Mouse (Mus musculus) forebrain, embryonic 13.5 days (tissue): ENCODE data around the gene Fryl. TPM values are rescaled to one million over a fixed set of nuclear protein-coding genes. Genes with fewer than 3 reads are reported as not detected.
"Not testable (repeated sequence)": the region's sequence is repeated elsewhere in the genome, so short reads cannot be mapped to it uniquely, and the experiment has no call there.

Experiments
- ATAC-seq: fragments of 200-750 bp; cut with Nextera tagmentation; 2 replicates; pipeline ENCODE4 v1.8.0; 2017
- H3K27ac ChIP-seq: fragments of 300-500 bp; sonication (generic); 2 replicates; pipeline ENCODE4 v1.5.1; 2015; ENCODE audit warnings: inconsistent platforms, mild to moderate bottlenecking, moderate library complexity
- H3K27me3 ChIP-seq: fragments of 300-500 bp; sonication (generic); 2 replicates; pipeline ENCODE4 v1.6.1; 2015; ENCODE audit warnings: mild to moderate bottlenecking, inconsistent platforms
- H3K36me3 ChIP-seq: fragments of 300-500 bp; sonication (generic); 2 replicates; pipeline ENCODE4 v1.6.1; 2015; ENCODE audit warnings: mild to moderate bottlenecking, inconsistent platforms; ENCODE audit not compliant: poor library complexity, severe bottlenecking
- H3K4me1 ChIP-seq: fragments of 300-500 bp; sonication (generic); 2 replicates; pipeline ENCODE4 v1.6.1; 2015; ENCODE audit warnings: inconsistent platforms
- H3K4me2 ChIP-seq: fragments of 300-500 bp; sonication (generic); 2 replicates; pipeline ENCODE4 v1.6.1; 2015; ENCODE audit warnings: inconsistent platforms, mild to moderate bottlenecking, moderate library complexity
- H3K4me3 ChIP-seq: fragments of 300-500 bp; sonication (generic); 2 replicates; pipeline ENCODE4 v1.5.1; 2015; ENCODE audit warnings: mild to moderate bottlenecking, inconsistent platforms
- H3K9ac ChIP-seq: fragments of 300-500 bp; sonication (generic); 2 replicates; pipeline ENCODE4 v1.6.1; 2015; ENCODE audit warnings: mild to moderate bottlenecking, inconsistent platforms
- H3K9me3 ChIP-seq: fragments of 300-500 bp; sonication (generic); replicated peaks from 2 replicates; pipeline ENCODE4 v1.6.1; 2016; ENCODE audit warnings: inconsistent platforms
- WGBS: fragments of 180-500 bp; shearing (Covaris S2); methylation state at CpG from one replicate; pipeline ENCODE4 v1.1.7; 2015; 5-methylcytosine and 5-hydroxymethylcytosine counted together
- polyA plus RNA-seq: library from polyadenylated mRNA; unstranded; fragments of >200 nt; fragmentation: Nextera tagmentation; extraction: Ambion mirVana; gene quantifications from 2 replicates; pipeline ENCODE4 v1.2.1, GENCODE M21; 2015

The Fryl gene
- polyA plus RNA-seq, 1 experiment from 2014 or later, result 46.7 TPM

DNA sequence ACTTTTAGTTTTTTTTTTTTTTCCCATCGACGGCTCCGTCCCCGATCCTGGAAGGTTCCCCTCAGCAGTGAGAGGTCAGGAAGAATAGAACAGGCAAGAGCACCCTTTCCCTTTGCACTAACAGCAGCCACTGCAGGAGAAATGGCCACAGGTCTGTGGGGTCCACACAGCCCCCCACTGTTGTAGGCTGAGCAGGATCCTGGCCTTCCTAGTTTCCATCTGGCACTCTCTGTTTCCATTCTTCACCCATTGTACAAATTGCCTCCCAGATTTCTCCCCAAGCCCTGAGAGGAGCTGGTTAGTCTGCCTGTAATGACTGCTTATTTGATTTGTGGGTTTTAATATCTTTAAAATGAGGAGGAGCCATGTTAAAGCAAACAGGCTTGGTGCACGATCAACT lies 252.4 kb downstream of the Fryl start:
- H3K9me3 ChIP-seq, result no peaks in the 10 kb centered on the region

DNA sequence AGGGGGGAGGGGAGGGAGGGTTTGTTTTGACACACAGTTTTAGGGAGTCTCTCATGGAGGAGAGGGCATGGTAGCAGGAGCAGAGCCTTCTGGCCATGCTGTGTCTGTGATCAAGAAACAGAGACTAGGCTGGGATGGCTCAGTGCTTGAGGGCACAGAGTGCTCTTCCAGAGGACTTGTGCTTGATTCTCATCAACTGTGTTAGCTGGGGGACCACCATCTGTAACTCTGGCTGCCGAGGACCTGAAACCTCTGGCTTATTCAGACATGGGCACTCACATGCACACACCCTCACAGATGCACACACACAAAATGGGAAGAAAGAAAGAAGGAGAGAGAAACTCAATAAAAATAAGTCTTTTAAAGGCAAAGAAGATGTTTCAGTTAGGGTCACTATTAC lies 257.9 kb downstream of the Fryl start:
- H3K27ac ChIP-seq, H3K4me3 ChIP-seq, H3K4me2 ChIP-seq, H3K36me3 ChIP-seq, H3K27me3 ChIP-seq, H3K9ac ChIP-seq, ATAC-seq, H3K9me3 ChIP-seq: not testable (repeated sequence)
- H3K4me1 ChIP-seq, result peaks cover 14% of the 10 kb centered on the region
- WGBS, result 93% methylated on average over 1 of the region's 1 CpGs

More for the DNA sequence above, 252.4 kb downstream of the Fryl start:
- no peak for ATAC-seq
- H3K36me3 ChIP-seq, result no peaks in the 10 kb centered on the region
- H3K4me2 ChIP-seq, result no peak overlapping the region
- H3K4me3 ChIP-seq, result no peak overlapping the region
- no peak overlapping the region for H3K27ac ChIP-seq
- peaks cover 26% of the 10 kb centered on the region for H3K27me3 ChIP-seq
- 88% methylated on average over 5 of the region's 5 CpGs for WGBS
- H3K4me1 ChIP-seq, result peaks cover 6% of the 10 kb centered on the region; the same call in 1 of the 2 replicates
- no peak overlapping the region for H3K9ac ChIP-seq

DNA sequence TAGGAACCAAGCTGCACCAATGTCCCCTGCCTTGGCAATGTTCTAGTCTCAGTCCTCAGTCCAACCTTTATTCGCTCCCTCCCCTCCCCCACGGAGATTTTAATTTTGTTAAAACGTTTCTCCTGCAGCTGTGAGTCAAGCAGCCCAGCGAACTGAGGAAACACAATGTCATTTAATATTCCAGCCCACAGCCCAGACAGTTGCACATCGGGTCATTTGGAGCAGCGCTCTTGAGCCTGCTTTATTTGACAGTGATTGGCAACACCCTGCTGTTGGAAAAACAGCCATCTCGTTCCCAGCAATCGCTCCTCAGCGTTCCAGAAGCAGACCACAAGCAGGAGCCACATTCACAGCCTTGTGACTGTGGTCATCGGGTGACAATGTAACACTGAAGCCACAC lies 261.0 kb downstream of the Fryl start:
- Histone ChIP-seq H3K27ac (no peak overlapping the region), H3K4me2 (peak overlapping the region; percentile 23; the same call in 1 of the 2 replicates), H3K4me3 (no peak overlapping the region), H3K36me3 (no peaks in the 10 kb centered on the region), H3K9me3 (no peaks in the 10 kb centered on the region), H3K27me3 (no peaks in the 10 kb centered on the region), H3K4me1 (peaks cover 14% of the 10 kb centered on the region), H3K9ac (0 out of 2 replicates have a peak overlapping the region, but pooled peaks have one; percentile 8)
- ATAC-seq, result peak; percentile 45; the same call in 1 of the 2 replicates
- WGBS, result 21% methylated on average over 10 of the region's 10 CpGs

DNA sequence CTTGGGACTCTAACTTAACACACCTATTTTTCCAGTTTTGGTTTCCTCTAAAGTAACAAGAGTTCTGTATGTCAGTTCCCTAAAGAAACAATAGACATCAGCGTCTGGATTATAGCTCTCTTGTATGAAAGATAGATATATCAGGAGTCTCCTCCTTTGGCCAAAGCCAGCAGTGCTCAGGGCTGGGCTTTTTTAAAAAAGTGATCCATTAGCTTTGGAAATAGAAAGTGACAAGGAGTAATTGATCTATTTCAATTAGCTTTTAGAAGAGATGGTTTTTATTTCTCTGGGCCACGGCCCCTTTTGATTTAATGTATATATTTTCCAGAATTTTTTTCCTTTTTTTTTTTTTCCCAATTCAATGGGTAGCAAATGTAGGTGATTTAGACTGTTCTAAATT lies 261.5 kb downstream of the Fryl start:
- peaks cover 16% of the 10 kb centered on the region for H3K4me1 ChIP-seq
- H3K4me3 ChIP-seq, result no peak overlapping the region
- no peaks in the 10 kb centered on the region for H3K27me3 ChIP-seq
- H3K36me3 ChIP-seq, result no peaks in the 10 kb centered on the region
- no peak overlapping the region for H3K27ac ChIP-seq
- no peak overlapping the region for H3K4me2 ChIP-seq
- H3K9me3 ChIP-seq, result no peaks in the 10 kb centered on the region
- no peak for ATAC-seq
- 65% methylated on average over 2 of the region's 2 CpGs for WGBS
- H3K9ac ChIP-seq, result no peak overlapping the region

DNA sequence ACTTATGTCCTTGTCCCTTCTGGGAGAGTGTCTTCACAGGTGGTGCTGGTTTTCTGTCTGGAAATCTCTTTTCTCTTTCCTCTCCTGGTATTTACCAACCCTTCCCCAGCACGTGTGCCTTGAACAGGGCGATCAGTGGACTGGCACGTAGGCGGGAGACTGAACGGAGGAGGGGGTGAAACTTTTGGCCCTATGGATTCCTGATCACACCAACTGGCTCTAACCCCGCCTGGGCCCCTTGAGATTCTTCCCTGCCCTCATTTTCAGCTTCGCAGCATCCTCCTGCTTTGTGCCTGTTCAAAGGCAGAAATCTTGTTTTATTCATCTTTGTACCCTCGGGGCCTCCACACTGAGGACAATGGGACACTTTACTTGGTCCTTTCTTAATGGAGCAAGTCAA lies 262.0 kb downstream of the Fryl start:
- no peak for ATAC-seq
- no peaks in the 10 kb centered on the region for H3K9me3 ChIP-seq
- no peak overlapping the region for H3K27ac ChIP-seq
- 30% methylated on average over 8 of the region's 8 CpGs for WGBS
- no peaks in the 10 kb centered on the region for H3K27me3 ChIP-seq
- peaks cover 18% of the 10 kb centered on the region for H3K4me1 ChIP-seq
- no peak overlapping the region for H3K4me2 ChIP-seq
- H3K4me3 ChIP-seq, result no peak overlapping the region
- H3K36me3 ChIP-seq, result no peaks in the 10 kb centered on the region
- no peak overlapping the region for H3K9ac ChIP-seq

DNA sequence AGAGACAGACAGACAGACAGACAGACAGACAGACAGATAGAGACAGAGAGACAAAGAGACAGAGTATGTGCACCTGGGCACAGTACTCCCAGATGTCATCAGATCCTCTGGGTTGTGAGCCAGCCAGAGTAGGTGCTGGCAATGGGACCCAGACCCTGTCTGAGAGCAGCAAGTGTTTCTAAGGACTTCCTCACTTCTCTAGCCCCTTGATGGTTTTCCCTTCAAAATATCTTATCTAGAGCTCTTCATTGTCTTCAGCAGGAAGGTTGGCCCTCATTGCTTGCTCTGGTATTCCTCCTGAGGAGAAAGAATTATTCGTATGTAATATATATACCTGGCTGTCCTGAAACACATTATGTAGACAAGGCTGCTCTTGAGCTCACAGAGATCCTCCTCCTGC lies 263.9 kb downstream of the Fryl start:
- H3K36me3 ChIP-seq, result no peaks in the 10 kb centered on the region
- no peak overlapping the region for H3K4me2 ChIP-seq
- H3K4me1 ChIP-seq, result peaks cover 18% of the 10 kb centered on the region
- no peak overlapping the region for H3K27ac ChIP-seq
- H3K9me3 ChIP-seq, result no peaks in the 10 kb centered on the region
- ATAC-seq, result no peak
- H3K9ac ChIP-seq, result no peak overlapping the region
- H3K27me3 ChIP-seq, result no peaks in the 10 kb centered on the region
- 85% methylated on average over 1 of the region's 1 CpGs for WGBS
- H3K4me3 ChIP-seq, result no peak overlapping the region

DNA sequence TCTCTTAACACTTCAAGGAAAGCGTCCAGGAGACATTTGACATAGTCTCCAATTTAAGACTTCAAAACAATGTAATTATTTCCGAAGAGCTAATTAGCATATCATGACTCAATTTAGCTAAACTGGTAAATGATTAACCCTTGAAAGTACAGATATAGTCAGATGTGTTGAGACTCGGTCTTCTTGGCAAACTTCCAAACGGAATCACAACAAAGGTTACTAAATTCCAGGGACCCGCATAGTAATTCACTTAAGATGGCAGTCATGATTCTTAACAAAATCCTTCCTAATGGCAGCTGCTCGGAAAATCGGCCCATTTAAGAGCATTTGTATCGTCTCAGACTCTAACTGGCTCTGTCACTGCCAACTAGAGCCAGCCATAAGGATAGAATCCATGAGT lies 266.7 kb downstream of the Fryl start:
- 32% methylated on average over 8 of the region's 8 CpGs for WGBS
- Histone ChIP-seq H3K4me2 (no peak overlapping the region), H3K9me3 (no peaks in the 10 kb centered on the region), H3K36me3 (no peaks in the 10 kb centered on the region), H3K4me3 (no peak overlapping the region), H3K4me1 (peaks cover 10% of the 10 kb centered on the region), H3K27me3 (no peaks in the 10 kb centered on the region), H3K9ac (no peak overlapping the region), H3K27ac (no peak overlapping the region)
- 0 out of 2 replicates have a peak, but pooled peaks have one; percentile 21 for ATAC-seq

DNA sequence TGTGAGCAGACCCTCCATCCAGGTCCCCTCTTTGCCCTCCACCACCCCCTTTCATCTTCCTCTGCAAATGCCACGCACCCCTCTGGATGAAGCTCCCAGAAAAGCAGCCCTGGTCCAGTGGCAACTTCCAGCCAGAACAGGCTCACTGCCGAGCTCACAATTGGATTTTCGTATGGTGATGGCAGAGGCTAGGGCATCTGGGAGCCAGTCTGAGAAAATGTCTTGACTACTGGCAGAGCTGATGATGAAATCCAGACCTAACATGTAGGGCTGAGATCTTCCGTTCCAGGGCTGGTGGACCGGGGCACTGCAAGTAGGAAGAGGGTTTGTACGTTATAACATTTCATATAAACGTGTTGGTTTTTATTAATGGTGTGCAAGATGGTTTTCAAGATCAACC lies 268.6 kb downstream of the Fryl start:
- Histone ChIP-seq H3K9me3 (no peaks in the 10 kb centered on the region), H3K4me3 (no peak overlapping the region), H3K4me1 (peaks cover 4% of the 10 kb centered on the region; the same call in 1 of the 2 replicates), H3K4me2 (no peak overlapping the region), H3K36me3 (no peaks in the 10 kb centered on the region), H3K27ac (no peak overlapping the region), H3K27me3 (no peaks in the 10 kb centered on the region), H3K9ac (no peak overlapping the region)
- WGBS, result 93% methylated on average over 7 of the region's 7 CpGs
- ATAC-seq, result no peak

DNA sequence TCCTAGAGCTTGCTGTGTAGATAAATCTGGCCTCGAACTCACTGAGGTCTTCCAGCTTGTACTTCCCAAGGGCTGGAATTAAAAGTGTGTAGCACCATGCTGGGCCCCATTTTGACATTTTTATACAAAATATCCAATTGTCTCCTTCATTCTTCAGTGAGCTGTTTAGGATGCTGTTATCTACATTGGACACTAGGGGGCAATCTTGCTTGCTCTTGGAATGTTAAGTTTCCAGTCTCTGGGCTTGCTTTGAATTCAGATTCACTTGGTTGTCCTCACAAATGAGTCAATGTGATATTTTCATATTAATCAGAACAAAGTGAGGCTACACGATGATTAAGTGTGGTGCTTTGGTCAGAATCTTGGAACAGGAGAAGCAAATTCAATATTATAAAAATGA lies 272.3 kb downstream of the Fryl start:
- WGBS, result 8% methylated on average over 2 of the region's 2 CpGs
- H3K36me3 ChIP-seq, result peaks cover 15% of the 10 kb centered on the region; the same call in 1 of the 2 replicates

DNA sequence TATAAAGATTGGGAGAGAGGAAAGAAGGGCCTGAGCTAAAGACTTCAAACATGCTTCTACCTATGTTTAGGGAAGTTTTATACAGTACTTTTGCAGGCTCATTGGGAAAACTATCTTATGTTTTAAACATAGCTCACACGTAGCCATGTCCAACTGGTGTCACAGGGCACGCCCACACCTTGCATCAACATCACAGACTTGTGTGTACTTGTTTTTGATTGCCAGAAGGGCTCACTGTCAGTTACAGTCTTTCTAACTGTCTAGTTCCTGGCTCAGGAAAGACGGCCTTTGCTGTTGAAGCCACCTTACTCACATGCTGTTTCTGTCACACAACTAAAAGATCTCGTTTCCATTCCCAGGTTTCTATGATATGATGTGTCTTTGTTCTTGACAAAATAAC lies 279.9 kb downstream of the Fryl start:
- H3K4me1 ChIP-seq, result peaks cover 8% of the 10 kb centered on the region; the same call in 1 of the 2 replicates
- H3K27ac ChIP-seq, result no peak overlapping the region
- no peak overlapping the region for H3K4me3 ChIP-seq
- WGBS, result 87% methylated on average over 4 of the region's 4 CpGs
- no peaks in the 10 kb centered on the region for H3K27me3 ChIP-seq
- no peak for ATAC-seq
- no peaks in the 10 kb centered on the region for H3K9me3 ChIP-seq
- H3K4me2 ChIP-seq, result no peak overlapping the region
- no peak overlapping the region for H3K9ac ChIP-seq
- H3K36me3 ChIP-seq, result peaks cover 56% of the 10 kb centered on the region

More for the DNA sequence above, 272.3 kb downstream of the Fryl start:
- H3K27ac ChIP-seq, result no peak overlapping the region
- no peak overlapping the region for H3K9ac ChIP-seq
- peak; percentile 38 for ATAC-seq
- H3K4me3 ChIP-seq, result no peak overlapping the region
- no peaks in the 10 kb centered on the region for H3K27me3 ChIP-seq
- H3K4me1 ChIP-seq, result no peaks in the 10 kb centered on the region
- H3K4me2 ChIP-seq, result no peak overlapping the region
- H3K9me3 ChIP-seq, result no peaks in the 10 kb centered on the region

DNA sequence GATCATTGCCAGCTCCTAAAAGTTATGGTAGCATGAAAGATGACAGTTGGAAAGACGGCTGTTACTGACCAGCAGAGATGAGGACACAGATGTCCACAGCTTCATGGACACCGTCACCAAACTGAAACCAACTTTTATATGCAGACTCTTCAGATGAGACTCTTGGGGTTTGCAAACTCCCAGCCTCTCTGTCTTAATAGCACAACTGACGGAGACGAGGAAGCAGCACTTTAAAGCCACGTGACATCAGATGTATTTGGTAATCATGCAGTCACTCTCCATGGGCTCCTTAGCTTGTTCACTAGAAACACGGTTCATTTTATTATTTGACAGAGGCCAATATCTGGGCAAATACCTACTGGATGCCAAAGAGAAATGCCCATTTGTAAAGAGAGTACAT lies 280.4 kb downstream of the Fryl start:
- no peaks in the 10 kb centered on the region for H3K9me3 ChIP-seq
- H3K27ac ChIP-seq, result no peak overlapping the region
- 92% methylated on average over 6 of the region's 6 CpGs for WGBS
- no peak overlapping the region for H3K4me3 ChIP-seq
- H3K9ac ChIP-seq, result no peak overlapping the region
- H3K4me2 ChIP-seq, result no peak overlapping the region
- peaks cover 54% of the 10 kb centered on the region for H3K36me3 ChIP-seq
- H3K27me3 ChIP-seq, result no peaks in the 10 kb centered on the region
- ATAC-seq, result no peak
- peaks cover 8% of the 10 kb centered on the region; the same call in 1 of the 2 replicates for H3K4me1 ChIP-seq

DNA sequence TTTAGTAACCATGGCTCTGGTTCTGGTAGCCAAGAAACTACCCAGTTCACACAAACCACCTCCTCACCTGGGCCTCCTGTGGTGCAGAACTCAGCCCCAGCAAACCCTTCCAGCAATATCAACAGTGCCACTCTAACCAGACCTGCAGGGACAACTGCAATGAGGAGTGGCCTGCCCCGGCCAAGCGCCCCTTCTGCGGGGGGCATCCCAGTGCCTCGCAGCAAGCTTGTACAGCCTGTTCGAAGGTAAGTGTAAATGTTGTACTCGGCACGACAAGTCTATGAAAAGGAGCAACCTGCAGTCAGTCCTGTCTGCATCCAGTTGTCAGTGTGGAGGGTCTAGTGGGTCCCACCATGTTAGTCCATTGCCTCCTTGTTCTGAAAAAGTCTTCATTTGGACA lies 281.8 kb downstream of the Fryl start, which contains the start of gene Gm10135:
TSS of gene Gm10135 (minus strand) at position 101 of the 400 bp plus-strand sequence.
- ATAC-seq, result no peak
- peaks cover 8% of the 10 kb centered on the region; the same call in 1 of the 2 replicates for H3K4me1 ChIP-seq
- no peak within 1 kb of the TSS for H3K27ac ChIP-seq
- H3K36me3 ChIP-seq, result peaks cover 50% of the 10 kb centered on the region
- no peaks in the 10 kb centered on the region for H3K9me3 ChIP-seq
- H3K4me3 ChIP-seq, result no peak within 1 kb of the TSS
- H3K27me3 ChIP-seq, result no peaks in the 10 kb centered on the region
- no peak within 1 kb of the TSS for H3K9ac ChIP-seq
- WGBS, result 94% methylated on average over 7 of the region's 7 CpGs
- no peak within 1 kb of the TSS for H3K4me2 ChIP-seq

DNA sequence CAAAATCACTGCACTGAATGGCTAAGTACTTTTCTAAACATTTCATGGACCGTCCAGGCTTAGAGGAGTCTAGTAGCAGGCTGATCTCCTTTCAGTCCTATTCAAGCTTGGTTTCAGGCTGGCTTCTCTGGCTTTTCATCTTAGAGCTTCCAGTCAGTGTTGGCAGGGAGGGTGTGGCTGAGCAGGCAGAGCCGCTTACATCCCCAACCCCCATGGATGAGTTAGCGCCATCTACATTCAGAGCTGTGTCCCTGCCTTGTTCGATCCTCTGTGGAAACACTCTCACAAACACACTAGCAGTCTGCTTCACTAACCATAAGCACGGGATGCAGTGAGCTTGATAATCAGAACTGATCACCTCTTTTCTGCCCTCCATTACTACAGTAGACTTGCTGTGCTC lies 283.5 kb downstream of the Fryl start:
- no peak for ATAC-seq
- 43% methylated on average over 5 of the region's 5 CpGs for WGBS
- Histone ChIP-seq H3K36me3 (peaks cover 55% of the 10 kb centered on the region), H3K27me3 (no peaks in the 10 kb centered on the region), H3K27ac (no peak overlapping the region), H3K4me1 (peaks cover 8% of the 10 kb centered on the region; the same call in 1 of the 2 replicates), H3K4me2 (no peak overlapping the region), H3K9ac (no peak overlapping the region), H3K9me3 (no peaks in the 10 kb centered on the region), H3K4me3 (no peak overlapping the region)
